Mouse (Mus musculus): ENCODE results near the gene Fam126b. TPM values are rescaled to one million over a fixed set of nuclear protein-coding genes. Genes with fewer than 3 reads are reported as not detected.
"Not testable (repeated sequence)": the region's sequence is repeated elsewhere in the genome, so short reads cannot be mapped to it uniquely, and the experiment has no call there.

Gene Fam126b
- polyA plus RNA-seq, 1 experiment = 7.8 TPM

DNA sequence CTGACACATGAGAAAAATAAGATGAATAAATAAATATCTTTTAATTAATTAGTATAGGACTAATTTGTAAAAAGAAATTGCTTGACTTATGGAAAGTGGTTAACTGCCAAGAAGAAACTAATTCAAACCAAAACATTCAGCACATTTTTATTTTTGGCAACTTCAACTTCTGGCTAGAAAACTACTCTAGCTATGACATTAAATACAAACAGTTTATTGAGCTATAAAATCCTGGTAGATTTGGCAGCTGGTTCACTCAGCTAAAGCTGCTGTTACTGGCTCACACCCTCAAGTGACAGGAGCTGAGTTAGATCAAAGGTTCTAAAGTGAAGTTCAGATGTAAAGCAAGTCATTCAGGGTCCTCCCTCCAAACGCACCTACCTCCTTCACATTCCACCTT, 3.5 kb downstream of the Fam126b start:
- Histone ChIP-seq H3K4me1 (ENCODE audit: control insufficient read depth, insufficient read depth, low read length) (peaks cover 3% of the 10 kb centered on the region; the same call in 1 of the 2 replicates), H3K27ac (ENCODE audit: insufficient read depth, low read length) (no peak overlapping the region), H3K4me3 (ENCODE audit: insufficient read depth, low read length) (no peak overlapping the region)
- no peak for TF ChIP-seq CTCF (IDR thresholded peaks at IDR 0.05; ENCODE audit: borderline replicate concordance, insufficient read depth, low read length)
- no peak for TF ChIP-seq POLR2A (IDR thresholded peaks at IDR 0.05; ENCODE audit: low read depth, low read length)

- TF ChIP-seq POLR2A (IDR thresholded peaks at IDR 0.05; ENCODE audit: low read depth, low read length) (no peak), CTCF (IDR thresholded peaks at IDR 0.05; ENCODE audit: borderline replicate concordance, insufficient read depth, low read length) (no peak)
- H3K27ac ChIP-seq (ENCODE audit: insufficient read depth, low read length) = no peak overlapping the region
- H3K4me3 ChIP-seq (ENCODE audit: insufficient read depth, low read length) = no peak overlapping the region
- H3K4me1 ChIP-seq (ENCODE audit: control insufficient read depth, insufficient read depth, low read length) = no peaks in the 10 kb centered on the region
Measured at GRCm38 (mm10) chr1:58579179-58579578, 6.9 kb downstream of the Fam126b start.

DNA sequence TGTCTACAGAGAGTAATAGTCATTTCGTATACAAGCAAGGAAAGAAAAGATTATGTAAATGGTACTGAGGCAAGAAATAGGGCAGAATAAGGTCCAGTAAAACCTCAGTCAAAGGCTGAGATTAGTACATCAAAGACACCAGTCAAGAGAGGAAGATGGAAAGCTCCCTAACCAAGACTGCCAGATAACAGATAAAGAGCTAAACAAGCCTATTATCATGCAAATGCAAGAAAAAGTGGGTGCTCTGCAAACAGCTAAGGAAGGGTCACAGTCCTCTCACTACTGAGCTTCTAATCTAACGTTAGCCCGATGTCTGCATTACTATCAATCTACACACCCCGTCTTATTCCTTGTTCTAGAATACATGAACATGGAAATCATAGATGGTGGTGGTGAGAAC, 15.7 kb downstream of the Fam126b start:
- Histone ChIP-seq H3K4me1 (ENCODE audit: control insufficient read depth, insufficient read depth, low read length) (no peaks in the 10 kb centered on the region), H3K4me3 (ENCODE audit: insufficient read depth, low read length) (no peak overlapping the region), H3K27ac (ENCODE audit: insufficient read depth, low read length) (no peak overlapping the region)
- TF ChIP-seq CTCF (IDR thresholded peaks at IDR 0.05; ENCODE audit: borderline replicate concordance, insufficient read depth, low read length) = no peak
- no peak for TF ChIP-seq POLR2A (IDR thresholded peaks at IDR 0.05; ENCODE audit: low read depth, low read length)

- H3K4me1 ChIP-seq (ENCODE audit: control insufficient read depth, insufficient read depth, low read length) = no peaks in the 10 kb centered on the region
- H3K4me3 ChIP-seq (ENCODE audit: insufficient read depth, low read length) = no peak overlapping the region
- TF ChIP-seq CTCF (IDR thresholded peaks at IDR 0.05; ENCODE audit: borderline replicate concordance, insufficient read depth, low read length) (no peak), POLR2A (IDR thresholded peaks at IDR 0.05; ENCODE audit: low read depth, low read length) (no peak)
- no peak overlapping the region for H3K27ac ChIP-seq (ENCODE audit: insufficient read depth, low read length)
Measured at GRCm38 (mm10) chr1:58568456-58569130, 17.5 kb downstream of the Fam126b start.

DNA sequence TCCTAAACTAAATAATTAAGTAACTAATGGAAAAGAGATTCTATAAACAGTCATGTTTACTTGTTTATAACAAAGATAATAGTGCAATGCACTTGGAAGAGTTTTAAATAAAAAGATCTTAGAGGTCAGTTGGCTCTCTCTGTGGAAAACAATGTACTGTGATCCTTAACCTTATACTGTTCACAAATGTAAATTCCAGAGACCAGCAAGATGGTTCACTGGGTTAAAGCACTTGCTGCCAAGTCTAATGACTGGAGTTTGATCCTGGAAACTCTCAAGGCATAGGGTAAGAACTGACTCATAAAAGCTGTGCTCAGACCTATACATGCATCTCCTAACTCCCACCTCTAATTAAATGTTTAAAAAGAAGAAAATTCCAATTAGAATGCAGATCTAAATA, 19.5 kb downstream of the Fam126b start:
- TF ChIP-seq POLR2A (IDR thresholded peaks at IDR 0.05; ENCODE audit: low read depth, low read length) (no peak), CTCF (IDR thresholded peaks at IDR 0.05; ENCODE audit: borderline replicate concordance, insufficient read depth, low read length) (no peak)
- Histone ChIP-seq H3K4me1 (ENCODE audit: control insufficient read depth, insufficient read depth, low read length) (no peaks in the 10 kb centered on the region), H3K27ac (ENCODE audit: insufficient read depth, low read length) (no peak overlapping the region), H3K4me3 (ENCODE audit: insufficient read depth, low read length) (no peak overlapping the region)

DNA sequence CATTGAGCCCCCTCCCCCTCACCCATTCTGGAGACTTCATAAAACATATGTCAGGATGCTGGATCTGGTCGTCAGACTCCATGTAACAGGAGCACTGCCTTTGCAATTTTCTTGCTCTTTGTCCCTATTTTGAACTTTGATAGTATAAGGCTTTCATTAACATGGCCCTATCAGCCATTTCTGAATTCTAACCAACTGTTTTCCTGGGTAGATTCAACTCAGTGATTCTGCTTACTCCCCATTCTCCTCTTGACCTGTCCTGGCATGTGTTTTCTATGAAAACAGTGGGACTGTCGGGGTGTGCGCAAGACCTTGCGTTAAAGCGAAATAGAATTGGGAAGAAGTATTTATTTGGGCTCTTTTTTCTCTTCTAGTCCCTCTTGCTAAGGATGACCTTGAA, 21.1 kb downstream of the Fam126b start:
- no peak for TF ChIP-seq CTCF (IDR thresholded peaks at IDR 0.05; ENCODE audit: borderline replicate concordance, insufficient read depth, low read length)
- TF ChIP-seq POLR2A (IDR thresholded peaks at IDR 0.05; ENCODE audit: low read depth, low read length) = no peak
- Histone ChIP-seq H3K4me1 (ENCODE audit: control insufficient read depth, insufficient read depth, low read length) (no peaks in the 10 kb centered on the region), H3K4me3 (ENCODE audit: insufficient read depth, low read length) (no peak overlapping the region), H3K27ac (ENCODE audit: insufficient read depth, low read length) (no peak overlapping the region)

GRCm38 (mm10) chr1:58562455-58562854, 23.7 kb downstream of the Fam126b start:
- no peak for TF ChIP-seq CTCF (IDR thresholded peaks at IDR 0.05; ENCODE audit: borderline replicate concordance, insufficient read depth, low read length)
- TF ChIP-seq POLR2A (IDR thresholded peaks at IDR 0.05; ENCODE audit: low read depth, low read length) = no peak
- no peak overlapping the region for H3K27ac ChIP-seq (ENCODE audit: insufficient read depth, low read length)
- H3K4me1 ChIP-seq (ENCODE audit: control insufficient read depth, insufficient read depth, low read length) = no peaks in the 10 kb centered on the region
- no peak overlapping the region for H3K4me3 ChIP-seq (ENCODE audit: insufficient read depth, low read length)

- H3K4me1 ChIP-seq (ENCODE audit: control insufficient read depth, insufficient read depth, low read length); H3K27ac ChIP-seq (ENCODE audit: insufficient read depth, low read length); H3K4me3 ChIP-seq (ENCODE audit: insufficient read depth, low read length): not testable (repeated sequence)
Measured at GRCm38 (mm10) chr1:58560370-58560769, 25.8 kb downstream of the Fam126b start.

- TF ChIP-seq CTCF (IDR thresholded peaks at IDR 0.05; ENCODE audit: borderline replicate concordance, insufficient read depth, low read length) = no peak
- Histone ChIP-seq H3K4me1 (ENCODE audit: control insufficient read depth, insufficient read depth, low read length) (no peaks in the 10 kb centered on the region), H3K4me3 (ENCODE audit: insufficient read depth, low read length) (no peak overlapping the region), H3K27ac (ENCODE audit: insufficient read depth, low read length) (no peak overlapping the region)
Measured at GRCm38 (mm10) chr1:58541386-58541785, 44.7 kb downstream of the Fam126b start.

DNA sequence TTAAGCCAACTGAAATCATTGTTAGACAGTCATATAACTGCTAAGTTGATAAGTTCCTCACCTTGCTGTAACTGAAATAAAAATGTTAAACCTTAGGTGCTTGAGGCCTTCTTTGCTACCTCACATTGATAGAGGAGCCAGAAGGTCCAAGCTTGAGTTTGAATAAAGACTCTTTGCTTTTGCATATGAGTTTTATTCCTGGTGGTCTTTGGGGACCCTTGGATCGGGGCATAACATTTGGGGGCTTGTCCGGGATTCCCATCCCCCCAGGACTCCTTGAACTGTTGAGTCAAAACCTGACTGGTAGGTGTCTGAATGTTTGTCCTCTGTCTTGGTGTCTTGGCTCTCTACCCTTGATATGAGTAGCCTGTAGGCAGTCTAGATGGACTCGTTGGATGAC, 78.9 kb downstream of the Fam126b start:
- Histone ChIP-seq H3K4me1 (ENCODE audit: control insufficient read depth, insufficient read depth, low read length) (no peaks in the 10 kb centered on the region), H3K4me3 (ENCODE audit: insufficient read depth, low read length) (no peak overlapping the region), H3K27ac (ENCODE audit: insufficient read depth, low read length) (no peak overlapping the region)
- TF ChIP-seq CTCF (IDR thresholded peaks at IDR 0.05; ENCODE audit: borderline replicate concordance, insufficient read depth, low read length) (no peak), POLR2A (IDR thresholded peaks at IDR 0.05; ENCODE audit: low read depth, low read length) (no peak)

Measured in embryonic fibroblast, embryonic 13.5 days (primary cell).